Comparison of ENCODE assay signal across 9 mouse cellular contexts in genomic region chr1:20477561-20478265, GRCm38 (mm10).
A peak's percentile ranks its signal among the peaks of the same experiment; 100 is the strongest.
DNase-seq lines count a peak whose midpoint lies in the region; ATAC-seq and TF ChIP-seq lines count a peak whose summit lies in the region.
"Had no signal": no experiment of that assay in that cellular context is flagged by ENCODE, and none has a peak within 500 bp of the region (broad histone marks: within the 10 kb centered on the region; RNA-seq: fewer than 3 reads in every experiment).

No protein-coding gene starts in this region.

- TF ChIP-seq POLR2A in kidney, adult 2 months (IDR thresholded peaks at IDR 0.05; ENCODE audit: low read depth, low read length), result no peak

- peak overlapping the region; percentile 36; the same call in 1 of the 2 replicates for H3K9ac ChIP-seq in embryonic facial prominence, embryonic 12.5 days
- no peak overlapping the region for H3K9ac ChIP-seq in liver, postnatal 0 days (replicated peaks)

- H3K27me3 ChIP-seq in heart, embryonic 10.5 days (ENCODE audit: insufficient read depth, poor library complexity, severe bottlenecking), result no peaks in the 10 kb centered on the region
- H3K27me3 ChIP-seq in embryonic facial prominence, embryonic 12.5 days, result peaks cover 12% of the 10 kb centered on the region
- H3K27me3 ChIP-seq in kidney, adult 2 months (replicated peaks; ENCODE audit: control insufficient read depth, insufficient read depth, low read length), result no peaks in the 10 kb centered on the region
- no peaks in the 10 kb centered on the region for H3K27me3 ChIP-seq in liver, postnatal 0 days (ENCODE audit: insufficient read depth, low read length)

- H3K4me2 ChIP-seq in embryonic facial prominence, embryonic 12.5 days (replicated peaks), result peak overlapping the region; percentile 74
- H3K4me2 ChIP-seq in liver, postnatal 0 days (ENCODE audit: low read depth, low read length), result peak overlapping the region; percentile 65

- peaks cover 6% of the 10 kb centered on the region; the same call in 1 of the 2 replicates for H3K4me1 ChIP-seq in heart, embryonic 10.5 days
- peaks cover 9% of the 10 kb centered on the region; the same call in 1 of the 2 replicates for H3K4me1 ChIP-seq in embryonic facial prominence, embryonic 12.5 days
- peaks cover 4% of the 10 kb centered on the region; the same call in 1 of the 2 replicates for H3K4me1 ChIP-seq in kidney, adult 2 months (ENCODE audit: control insufficient read depth, insufficient read depth, low read length)
- H3K4me1 ChIP-seq in liver, postnatal 0 days (ENCODE audit: insufficient read depth), result no peaks in the 10 kb centered on the region

- WGBS in heart, embryonic 10.5 days, result 7% methylated on average over 25 of the region's 25 CpGs
- WGBS in embryonic facial prominence, embryonic 12.5 days, result 5% methylated on average over 25 of the region's 25 CpGs
- WGBS in kidney, adult 2 months, result 8% methylated on average over 25 of the region's 25 CpGs
- 12% methylated on average over 25 of the region's 25 CpGs for WGBS in liver, postnatal 0 days (ENCODE audit: insufficient replicate concordance)

- no peak for TF ChIP-seq CTCF in kidney, adult 2 months (conservative IDR thresholded peaks at IDR 0.05; ENCODE audit: insufficient read depth, insufficient read length, low read depth, low read length)
- no peak for TF ChIP-seq CTCF in liver, postnatal 0 days (IDR thresholded peaks at IDR 0.05; ENCODE audit: low read depth)

- H3K27ac ChIP-seq in heart, embryonic 10.5 days, result 0 out of 2 replicates have a peak overlapping the region, but pooled peaks have one; percentile 9
- H3K27ac ChIP-seq in embryonic facial prominence, embryonic 12.5 days, result no peak overlapping the region
- no peak overlapping the region for H3K27ac ChIP-seq in kidney, adult 2 months (ENCODE audit: insufficient read depth, low read depth, low read length)
- H3K27ac ChIP-seq in liver, postnatal 0 days (ENCODE audit: low read depth), result no peak overlapping the region

- ATAC-seq in embryonic facial prominence, embryonic 12.5 days (ENCODE audit: insufficient number of reproducible peaks, insufficient read depth, low FRiP score, low TSS enrichment), result no peak
- peak; percentile 89 for ATAC-seq in liver, postnatal 0 days
- ATAC-seq in granulocyte monocyte progenitor cell, adult 5-6 weeks (replicated peaks; ENCODE audit: poor library complexity, severe bottlenecking), result no peak

- peak; percentile 78 for DNase-seq in heart, embryonic 10.5 days (ENCODE audit: low spot score)
- DNase-seq in heart, postnatal 36 days, result no peak
- peak; percentile 17 for DNase-seq in Muller cell, postnatal 12 days (ENCODE audit: inconsistent ontology term)
- DNase-seq in kidney, adult 2 months, result peak; percentile 83
- DNase-seq in liver, postnatal 0 days, result peak; percentile 69
- no peak for DNase-seq in heart, adult 8-10 months (ENCODE audit: low spot score)

- no peaks in the 10 kb centered on the region for H3K9me3 ChIP-seq in heart, embryonic 10.5 days
- H3K9me3 ChIP-seq in embryonic facial prominence, embryonic 12.5 days, result no peaks in the 10 kb centered on the region
- no peaks in the 10 kb centered on the region for H3K9me3 ChIP-seq in liver, postnatal 0 days (ENCODE audit: low read length)

- no peak for TF ChIP-seq EP300 in liver, postnatal 0 days (IDR thresholded peaks at IDR 0.05; ENCODE audit: low read depth)

- H3K4me3 ChIP-seq in heart, embryonic 10.5 days, result peak overlapping the region; percentile 61
- peak overlapping the region; percentile 40 for H3K4me3 ChIP-seq in embryonic facial prominence, embryonic 12.5 days
- no peak overlapping the region for H3K4me3 ChIP-seq in kidney, adult 2 months (ENCODE audit: insufficient read depth, low read depth, low read length)
- peak overlapping the region; percentile 27 for H3K4me3 ChIP-seq in liver, postnatal 0 days (ENCODE audit: low read depth, low read length)
- H3K4me3 ChIP-seq: erythroblast, embryonic 14.5 days had no signal

- no peaks in the 10 kb centered on the region for H3K36me3 ChIP-seq in heart, embryonic 10.5 days
- H3K36me3 ChIP-seq in embryonic facial prominence, embryonic 12.5 days, result no peaks in the 10 kb centered on the region
- no peaks in the 10 kb centered on the region; the same call in 1 of the 2 replicates for H3K36me3 ChIP-seq in kidney, adult 2 months (ENCODE audit: control insufficient read depth, insufficient read depth, low read length)
- no peaks in the 10 kb centered on the region for H3K36me3 ChIP-seq in liver, postnatal 0 days (replicated peaks; ENCODE audit: insufficient read depth, low read length)

- intact Hi-C loops in heart, postnatal 36 days (cut with DNase I), result no loop called here

Comparison
In these comparisons a context has a peak if more than half of its experiments do, and no peak if none do; other contexts are left out.
1. DNase-seq: peak in heart, embryonic 10.5 days (single experiment), Muller cell, postnatal 12 days (single experiment), kidney, adult 2 months (single experiment) and liver, postnatal 0 days (single experiment); none in heart, postnatal 36 days (0 of 2) and heart, adult 8-10 months (single experiment).